Mouse (Mus musculus): Measurements from ENCODE around the gene Dydc2.

Dydc2 gene

GRCm38 (mm10) chr14:40999904-41000645 lies 68.9 kb downstream of the Dydc2 start:
- no peak for DNase-seq
